Mouse (Mus musculus) spleen, adult 18-20 months (tissue): ENCODE data around the gene Slco6d1.
"Not testable (repeated sequence)": the region's sequence is repeated elsewhere in the genome, so short reads cannot be mapped to it uniquely, and the experiment has no call there.

Experiments
- DNase-seq, 2 experiments: peaks; one replicate each; pipeline ENCODE4 v3.0.0; 2022; ENCODE audit warnings: mixed read lengths in 2 of 2

Slco6d1 gene

DNA sequence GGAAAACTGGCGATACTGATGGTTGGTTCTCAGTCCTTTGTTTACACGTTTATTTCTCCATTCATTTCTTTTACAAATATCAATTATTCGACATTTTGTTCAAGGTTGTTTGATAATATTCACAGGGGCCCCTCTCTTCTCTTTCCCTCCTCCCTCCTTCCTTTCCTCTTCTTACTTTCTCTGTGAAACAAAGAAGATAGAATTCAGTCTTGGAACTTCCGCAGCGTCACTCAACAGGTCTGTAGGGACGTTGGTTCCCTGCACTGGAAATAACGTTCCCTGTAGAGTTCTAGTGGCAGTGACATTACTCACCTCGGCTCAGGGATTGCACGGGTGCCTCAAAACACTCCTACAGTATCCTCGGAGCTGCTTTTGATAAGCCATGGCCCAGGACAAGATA lies at the start of gene Slco6d1:
Gene Slco6d1, plus strand, starts transcription at position 301 of the 400 bp plus-strand sequence.
- DNase-seq = no peak

DNA sequence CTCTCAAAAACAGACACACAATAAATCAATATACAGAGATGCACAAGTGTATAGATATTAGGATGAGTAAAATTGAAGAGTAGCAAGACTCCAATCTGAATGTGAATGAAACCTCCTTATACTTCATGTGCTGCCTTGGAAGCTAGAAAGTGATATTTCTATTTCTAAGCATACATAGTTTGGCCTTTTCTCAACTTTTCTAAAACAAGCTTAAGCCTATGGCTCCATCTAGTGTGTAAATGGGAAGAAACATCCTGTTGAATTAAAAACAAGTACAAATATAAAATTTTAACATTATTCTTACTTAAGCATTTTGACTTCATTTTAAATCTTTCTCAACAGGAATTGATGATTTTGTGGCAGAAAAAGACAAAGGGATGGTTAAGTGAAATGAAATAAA lies 28.9 kb upstream of the Slco6d1 start:
- no peak for DNase-seq

DNA sequence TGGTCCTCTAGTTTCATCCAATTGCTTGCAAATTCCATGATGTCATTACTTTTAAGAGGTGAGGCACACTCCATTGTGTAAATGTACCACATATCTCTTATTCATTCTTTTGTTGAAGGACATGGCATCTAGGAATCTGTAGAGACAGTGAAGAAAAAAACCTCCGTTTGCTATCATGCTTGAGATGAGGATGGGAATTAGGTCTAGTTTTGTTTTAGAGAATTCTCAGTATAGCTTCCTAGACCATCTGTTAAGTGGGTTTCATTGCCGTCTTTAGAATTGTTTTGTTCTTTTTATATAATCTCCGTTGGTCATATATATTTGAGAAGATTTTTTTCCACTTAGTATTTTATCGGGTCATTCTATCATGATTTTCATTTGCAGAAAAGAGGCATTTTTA lies 27.0 kb downstream of the Slco6d1 start:
- DNase-seq = no peak

DNA sequence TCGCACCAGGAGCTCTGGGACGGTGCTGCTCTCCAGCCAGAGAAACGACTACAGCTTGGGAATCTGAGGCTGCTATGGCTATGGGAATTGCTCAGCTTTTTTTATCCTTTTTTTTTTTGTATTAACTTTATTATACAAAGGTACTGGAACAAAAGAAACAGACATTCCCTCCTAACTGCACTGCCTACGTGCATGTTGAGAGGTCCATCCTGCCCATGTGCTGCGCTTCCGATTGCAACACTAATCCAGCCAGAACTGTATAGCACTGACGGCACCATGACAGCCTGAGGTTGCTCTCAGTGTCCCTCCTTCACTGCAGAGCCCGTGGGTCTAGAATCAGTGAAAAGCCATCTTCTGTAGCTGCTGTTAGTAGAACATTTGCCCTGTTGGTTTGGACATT lies 38.3 kb downstream of the Slco6d1 start:
- not testable (repeated sequence) for DNase-seq

DNA sequence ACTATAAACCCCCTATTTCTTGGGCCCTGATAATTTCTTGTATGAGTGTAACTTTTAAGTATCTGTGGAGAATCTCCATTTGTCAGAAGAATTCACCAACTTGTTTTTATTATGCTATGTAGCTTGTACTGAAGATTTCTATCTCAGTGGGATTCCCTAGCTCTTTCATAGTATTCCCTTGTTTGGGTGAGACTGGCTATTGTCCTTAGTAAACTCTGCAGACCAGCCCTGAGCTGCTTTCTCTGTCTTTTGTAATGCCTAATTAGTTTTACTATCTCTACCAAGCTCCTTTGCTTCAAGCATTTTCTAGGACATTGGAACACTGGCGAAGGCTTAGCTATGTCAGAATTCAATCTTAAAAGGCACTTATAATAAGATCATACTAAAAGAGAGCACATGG lies 55.5 kb downstream of the Slco6d1 start:
- DNase-seq = not testable (repeated sequence)

DNA sequence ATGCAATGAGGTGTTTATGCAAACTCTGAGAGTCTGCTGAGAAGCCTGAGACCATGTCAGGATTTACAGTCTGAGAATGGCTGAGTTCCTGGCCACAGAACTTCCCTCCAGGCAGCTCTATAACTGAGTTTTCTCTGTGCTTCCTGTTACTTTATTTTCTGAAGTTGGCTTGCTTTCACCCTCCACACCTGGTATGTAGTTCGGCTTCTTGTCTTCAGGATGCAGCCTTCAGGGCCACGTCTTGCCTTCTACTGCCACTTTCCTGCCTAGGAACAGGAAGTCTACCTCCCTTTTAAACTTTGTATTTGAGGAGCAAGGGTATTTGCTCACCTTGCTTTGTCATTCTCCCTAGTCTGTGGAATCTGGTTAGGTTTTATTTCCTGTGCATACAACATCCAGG lies 58.3 kb downstream of the Slco6d1 start:
- no peak for DNase-seq

DNA sequence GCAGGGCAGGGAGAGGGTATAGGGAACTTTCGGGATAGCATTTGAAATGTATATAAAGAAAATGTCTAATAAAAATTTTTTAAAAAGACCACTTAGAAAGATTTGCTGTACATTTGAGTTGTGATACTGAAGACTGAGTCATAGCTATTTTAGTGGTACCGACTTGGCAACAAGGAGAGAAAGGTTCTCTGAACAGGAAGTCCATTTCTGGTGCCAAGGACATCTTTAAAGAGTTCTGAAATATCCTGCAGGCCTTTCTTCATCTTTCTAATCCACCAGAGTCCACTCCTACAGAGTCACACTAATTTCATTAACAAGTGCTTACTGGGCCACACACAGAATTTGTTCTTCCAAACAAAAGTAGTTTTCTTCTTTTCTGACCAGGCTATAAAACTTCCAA lies 85.1 kb downstream of the Slco6d1 start:
- no peak for DNase-seq

DNA sequence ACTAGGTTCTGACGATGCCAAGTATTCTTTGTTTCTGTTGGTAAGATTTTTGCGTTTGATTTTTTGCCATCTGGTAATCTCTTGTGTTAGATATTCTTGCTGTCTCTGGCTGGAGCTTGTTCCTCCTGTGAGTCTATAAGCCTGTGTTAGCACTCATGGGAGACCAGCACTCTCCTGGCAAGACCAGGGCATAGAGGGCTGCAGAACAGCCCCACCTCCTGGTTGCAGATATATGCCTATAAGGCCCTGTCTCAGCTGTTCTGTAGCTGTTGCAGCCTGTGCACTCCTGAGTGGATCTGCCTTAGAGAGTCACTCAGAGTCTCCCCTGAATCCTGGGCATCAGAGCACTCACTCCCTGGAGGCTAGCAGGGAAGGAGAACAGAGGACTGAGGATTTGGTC lies 102.1 kb downstream of the Slco6d1 start:
- DNase-seq = no peak

DNA sequence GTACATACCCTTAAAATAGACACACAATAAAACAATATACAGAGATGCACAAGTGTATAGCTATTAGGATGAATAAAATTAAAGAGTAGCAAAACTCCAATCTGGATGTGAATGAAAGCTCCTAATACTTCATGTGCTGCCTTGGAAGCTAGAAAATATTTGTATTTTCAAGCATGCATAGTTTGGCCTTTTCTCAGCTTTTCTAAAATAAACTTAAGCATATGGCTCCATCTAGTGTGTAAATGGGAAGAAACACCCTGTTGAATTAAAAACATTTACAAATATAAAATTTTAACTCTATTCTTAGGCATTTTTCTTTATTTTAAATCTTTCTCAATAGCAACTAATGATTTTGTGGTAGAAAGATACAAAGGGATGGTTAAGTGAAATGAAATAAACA lies 102.6 kb downstream of the Slco6d1 start:
- no peak for DNase-seq

DNA sequence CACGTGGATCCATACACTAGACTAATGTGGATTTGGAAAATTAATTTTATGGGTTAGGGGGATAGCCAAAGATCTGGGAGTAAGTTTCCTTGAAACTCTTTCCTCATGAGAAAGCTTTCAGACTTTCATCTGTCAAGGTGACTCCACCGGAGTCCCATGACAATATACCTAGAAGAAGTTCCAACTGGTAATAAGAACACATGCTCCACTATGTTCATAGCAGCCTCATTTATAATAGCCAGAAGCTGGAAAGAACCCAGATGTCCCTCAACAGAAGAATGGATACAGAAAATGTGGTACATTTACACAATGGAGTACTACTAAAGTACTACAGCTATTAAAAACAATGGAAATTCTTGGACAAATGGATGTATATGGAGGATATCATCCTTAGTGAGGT lies 107.4 kb downstream of the Slco6d1 start:
- not testable (repeated sequence) for DNase-seq

DNA sequence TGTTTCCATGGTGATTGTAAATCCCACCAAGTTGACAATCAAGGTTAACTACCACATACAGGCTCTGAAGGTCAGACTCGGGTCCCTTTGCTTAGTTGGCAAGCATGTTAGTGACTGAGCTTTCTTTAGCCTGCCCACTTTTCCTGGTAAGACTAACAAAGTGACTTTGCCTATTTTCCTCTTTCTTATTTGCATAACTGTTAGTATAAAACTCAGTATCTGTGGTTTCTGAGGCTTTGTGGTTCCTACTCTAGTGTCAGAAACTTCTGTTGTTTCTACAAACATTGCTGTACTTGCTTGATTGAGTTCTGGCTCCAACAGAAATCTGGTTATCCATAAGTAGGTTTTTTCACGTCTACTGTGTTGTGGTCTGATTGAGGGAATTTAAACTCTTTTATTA lies 124.4 kb downstream of the Slco6d1 start:
- no peak for DNase-seq

DNA sequence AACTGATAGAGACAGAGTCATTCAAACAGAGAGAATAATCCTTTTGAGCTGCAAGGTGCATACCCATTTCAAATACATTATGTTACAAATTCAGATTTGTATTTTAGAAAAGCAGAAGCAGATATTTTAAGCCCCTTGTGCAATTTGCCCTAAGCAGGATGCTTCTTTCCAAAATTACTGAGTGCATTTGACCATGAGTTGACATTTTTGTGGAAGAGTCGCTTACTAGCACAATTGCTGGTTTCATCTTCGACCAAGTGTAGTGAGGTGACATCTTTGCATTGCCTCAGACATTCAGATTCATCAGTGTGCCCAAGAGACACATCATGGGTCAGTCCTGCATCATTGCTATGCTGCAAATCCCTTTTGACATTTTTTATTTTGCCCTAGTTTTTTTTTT lies 133.5 kb downstream of the Slco6d1 start:
- no peak for DNase-seq

DNA sequence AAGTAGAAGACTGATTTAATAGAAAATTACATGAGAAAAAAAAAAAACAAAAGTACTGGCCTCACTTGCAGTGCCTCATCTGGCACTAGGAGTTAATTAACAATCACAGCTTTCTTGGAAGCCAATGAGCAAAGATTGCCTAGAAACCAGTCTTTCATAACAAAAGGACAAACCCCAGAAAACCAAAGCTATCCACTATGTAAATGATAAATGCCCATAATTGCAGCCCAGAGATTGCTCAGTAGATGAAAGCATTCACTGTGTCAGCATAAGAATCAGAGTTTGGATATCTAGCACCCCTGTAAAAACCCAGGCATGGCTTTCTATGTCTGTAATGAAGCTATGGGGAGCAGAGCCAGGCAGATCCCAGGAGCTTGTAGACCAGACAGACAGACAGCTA lies 144.8 kb downstream of the Slco6d1 start:
- DNase-seq = no peak
